Mouse (Mus musculus) spleen, embryonic (tissue): ENCODE results near the gene Angptl4.
"Not testable (repeated sequence)": the region's sequence is repeated elsewhere in the genome, so short reads cannot be mapped to it uniquely, and the experiment has no call there.

Experiments used
- CTCF ChIA-PET: fragments of 350-600 bp; sonication (Branson Sonifier 250); formaldehyde crosslinking; loops from one replicate; lab custom pipeline; 2022; lab: Charles Lee

Gene Angptl4

DNA sequence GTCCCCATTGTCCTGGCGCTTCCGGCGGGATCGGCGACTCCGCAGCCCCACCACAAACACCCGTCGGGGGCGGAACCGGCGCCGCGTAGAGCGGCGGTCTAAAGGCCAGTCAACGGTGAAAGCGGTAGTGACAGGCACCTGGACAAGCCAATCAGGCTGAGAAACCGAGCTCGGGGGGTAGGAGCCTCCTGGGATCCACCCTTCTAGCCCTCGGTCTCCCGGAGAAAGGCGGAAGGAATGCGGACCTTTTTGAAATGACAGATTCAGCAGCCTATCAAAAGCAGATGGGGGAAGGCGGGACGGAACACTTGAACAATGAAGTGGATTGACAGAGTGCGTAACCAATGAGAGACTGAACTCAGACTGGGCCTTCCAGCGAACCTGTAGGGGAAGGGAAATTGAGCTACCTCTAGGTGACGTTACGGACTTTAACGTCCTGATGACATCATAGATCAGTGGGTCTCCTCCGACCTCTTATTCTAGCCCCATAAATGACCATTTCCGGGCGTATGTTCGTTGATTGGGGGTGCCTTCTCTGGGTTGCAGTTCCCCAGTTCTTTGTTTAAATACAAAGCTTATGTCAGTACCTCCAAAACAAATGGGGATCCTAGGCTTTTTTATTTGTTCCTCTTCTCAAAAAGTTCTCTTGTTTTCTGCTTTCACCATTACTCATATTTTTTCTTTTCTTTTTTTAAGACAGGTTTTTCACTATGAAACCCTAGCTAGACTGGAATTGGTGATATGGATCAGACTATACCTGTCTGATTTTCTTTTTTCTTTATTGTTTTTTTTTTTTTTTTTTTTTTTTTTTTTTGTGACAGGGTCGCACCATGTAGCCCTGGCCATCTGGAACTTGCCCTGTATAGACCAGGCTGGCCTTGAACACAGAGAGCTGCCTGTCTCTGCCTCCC lies 21.1 kb downstream of the Angptl4 start, which contains the start of gene Rab11b:
TSS of gene Rab11b (minus strand) at position 276 of the 911 bp plus-strand sequence.
- CTCF ChIA-PET: interaction anchor here (0.6 to 1.0 kb wide), 5 partner anchors 9 to 672 kb away, joined by 3 to 7 read pairs (median 5); partner anchors contain the start of gene March2

DNA sequence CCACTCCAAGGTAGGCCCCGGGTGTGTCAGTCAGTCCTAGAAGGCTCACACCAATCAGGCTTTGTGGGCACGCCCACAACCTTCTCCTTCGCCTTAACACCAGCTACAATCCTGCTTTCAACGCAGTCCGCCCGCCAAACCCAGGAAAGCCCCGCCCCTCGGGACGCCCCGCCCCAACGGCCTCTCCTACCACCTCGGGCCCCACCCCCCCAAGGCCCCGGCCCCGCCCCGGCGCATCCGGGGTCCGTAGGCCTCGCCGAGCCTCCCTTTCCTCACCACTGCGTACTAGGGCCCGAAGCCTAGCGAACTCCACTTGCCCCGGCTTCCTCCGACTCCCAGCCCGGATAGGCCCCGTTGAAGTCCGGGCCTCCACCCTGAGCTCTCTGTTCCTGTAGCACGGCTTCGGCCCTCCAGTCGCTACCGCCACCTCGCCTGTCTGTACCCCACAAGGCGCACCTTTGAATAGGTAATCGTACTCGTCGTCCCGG lies 21.8 kb downstream of the Angptl4 start:
- CTCF ChIA-PET: interaction anchor here (1.0 kb wide), 1 partner anchor 10 kb away, joined by 6 read pairs; no protein-coding TSS in a partner anchor

DNA sequence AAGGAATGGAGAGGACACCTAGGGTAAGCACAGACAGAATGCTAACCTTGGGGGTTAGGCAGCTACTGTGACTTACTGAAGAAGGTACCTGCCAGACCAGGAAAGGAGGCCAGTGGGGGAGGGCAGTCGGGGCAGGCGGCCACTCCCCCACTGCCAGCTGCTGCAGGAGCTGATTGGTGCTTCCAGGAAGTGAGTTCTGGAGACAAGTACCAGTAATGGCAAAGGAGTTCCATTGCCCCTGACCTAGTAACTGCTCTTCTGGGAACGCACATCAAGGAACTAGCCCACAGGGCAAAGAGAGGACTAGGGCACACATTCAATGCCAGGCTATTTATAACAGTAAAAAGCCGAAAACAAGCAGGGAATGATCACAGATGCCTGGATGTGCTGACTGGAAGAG lies 24.4 kb downstream of the Angptl4 start:
- CTCF ChIA-PET: no interaction called here

DNA sequence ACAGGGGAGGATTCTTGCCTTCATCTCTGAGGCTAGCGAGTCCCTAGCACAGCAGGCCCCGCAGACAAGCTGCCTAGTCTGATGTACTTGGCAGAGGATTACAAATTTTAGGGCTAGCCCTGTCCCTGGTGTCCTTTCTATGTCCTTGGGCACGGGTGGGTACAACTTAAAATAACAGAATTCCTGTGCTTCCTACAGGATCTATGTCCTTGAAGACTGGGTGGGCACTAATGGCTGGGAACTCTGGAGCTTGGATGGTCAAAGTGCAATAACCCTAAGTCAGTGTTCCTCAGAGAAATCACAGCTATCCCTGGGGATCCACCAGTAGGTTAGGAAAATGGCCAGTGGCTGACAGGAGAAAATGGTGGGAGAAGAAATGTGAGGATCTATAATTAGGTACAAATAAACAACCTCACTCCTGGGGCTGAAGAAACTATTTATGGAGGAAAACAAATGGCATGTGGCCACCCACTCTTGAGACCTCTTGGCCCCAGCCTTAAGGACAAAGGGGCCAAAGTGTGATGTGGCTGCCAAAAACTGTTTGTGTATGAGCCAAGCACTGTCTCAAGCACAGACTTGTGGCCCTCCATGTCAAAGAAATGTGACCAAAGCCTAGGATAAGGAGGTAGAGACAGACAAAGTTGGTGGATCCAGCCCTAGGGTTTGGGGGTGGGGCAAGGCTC lies 25.4 kb downstream of the Angptl4 start:
- CTCF ChIA-PET: no interaction called here

DNA sequence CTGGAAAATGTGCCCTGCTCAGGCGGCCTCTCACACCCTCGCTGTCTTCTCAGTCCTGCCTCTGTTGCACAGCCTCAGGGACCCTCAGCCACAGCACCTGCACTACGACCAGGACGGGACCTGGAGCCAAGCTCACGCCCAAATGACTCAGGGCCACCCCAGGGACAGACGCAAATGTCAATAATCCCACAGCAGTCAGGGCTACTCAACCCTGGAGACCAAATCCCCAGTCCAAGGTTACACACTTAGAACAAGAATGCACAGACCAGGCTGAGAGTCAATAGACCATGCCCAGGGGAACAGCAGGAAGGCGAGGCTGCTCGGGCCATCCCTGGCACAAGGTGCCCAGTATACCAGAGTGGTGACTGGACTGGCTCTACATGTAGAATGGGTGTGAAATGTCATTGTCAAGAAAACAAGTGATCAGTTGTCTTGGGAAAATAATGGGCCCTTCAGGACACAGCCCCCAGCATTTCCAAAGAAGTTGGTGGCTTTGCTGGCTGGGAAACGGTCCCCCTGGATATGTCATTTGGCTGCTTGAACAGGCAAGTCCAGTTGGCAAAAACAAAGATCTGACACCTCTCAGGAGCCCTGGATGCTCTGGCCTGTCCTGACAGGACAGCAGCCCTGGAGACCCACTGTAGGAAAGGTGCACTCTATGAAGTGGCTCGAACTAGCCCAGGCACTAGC lies 26.1 kb downstream of the Angptl4 start:
- CTCF ChIA-PET: no interaction called here

DNA sequence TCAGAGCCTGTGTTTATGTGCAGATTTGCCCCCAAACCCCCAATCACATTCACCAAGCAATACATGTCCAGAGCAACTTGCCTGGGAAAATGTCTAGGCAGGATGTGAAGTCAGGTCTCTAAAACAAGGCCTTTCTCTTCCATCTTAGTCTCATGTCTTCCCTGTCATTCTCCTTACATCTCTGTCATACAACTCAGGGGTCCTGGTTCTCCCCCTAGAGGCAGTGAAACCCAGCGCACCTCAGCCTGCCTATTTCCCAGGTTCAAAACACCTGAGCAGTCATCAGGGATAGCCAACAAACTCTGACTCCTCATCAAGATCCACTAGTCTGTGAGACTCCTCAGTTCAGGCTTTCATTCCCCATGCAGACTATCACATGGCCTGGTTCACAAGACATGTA lies 27.0 kb downstream of the Angptl4 start:
- CTCF ChIA-PET: no interaction called here

DNA sequence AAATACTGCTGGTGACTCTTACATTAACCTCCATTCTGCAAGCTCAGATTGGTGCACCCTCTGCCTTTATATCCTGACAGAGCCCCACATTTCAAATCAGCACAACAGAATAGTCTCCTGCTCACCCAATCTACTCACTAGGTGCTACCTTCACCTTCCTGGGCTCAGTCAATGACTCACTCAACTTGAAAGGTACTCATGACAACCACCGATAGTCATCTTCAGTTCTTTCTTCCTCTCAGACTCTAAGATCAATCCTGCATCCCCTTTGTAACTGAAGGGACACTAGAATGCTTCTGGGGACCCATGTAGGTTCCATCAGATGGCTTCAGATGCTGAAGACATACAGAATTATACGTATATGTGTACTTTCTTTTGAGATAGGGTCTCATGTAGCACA lies 29.3 kb downstream of the Angptl4 start:
- CTCF ChIA-PET: interaction anchor here (0.5 kb wide), 2 partner anchors 172 to 304 kb away, joined by 4 read pairs; no protein-coding TSS in a partner anchor

DNA sequence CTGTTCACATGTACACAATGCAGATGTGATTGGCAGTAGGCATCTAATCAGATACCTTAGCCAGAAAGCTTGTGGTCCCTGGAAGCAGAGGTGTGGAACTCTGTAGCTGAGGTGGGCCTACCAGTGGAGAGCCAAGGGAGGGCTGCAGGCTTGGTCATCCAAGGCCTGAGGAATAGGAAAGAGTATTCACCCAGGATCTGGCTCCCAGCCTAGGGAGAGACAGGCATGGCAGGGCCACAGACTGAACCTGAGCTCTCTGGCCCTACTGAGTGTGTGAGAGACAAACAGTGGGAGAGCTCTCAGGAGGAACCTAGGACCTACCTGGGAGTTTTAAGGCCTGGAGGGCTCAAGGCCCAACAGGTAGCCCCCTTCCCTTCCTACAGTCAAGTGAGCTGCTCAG lies 30.4 kb downstream of the Angptl4 start:
- CTCF ChIA-PET: no interaction called here

DNA sequence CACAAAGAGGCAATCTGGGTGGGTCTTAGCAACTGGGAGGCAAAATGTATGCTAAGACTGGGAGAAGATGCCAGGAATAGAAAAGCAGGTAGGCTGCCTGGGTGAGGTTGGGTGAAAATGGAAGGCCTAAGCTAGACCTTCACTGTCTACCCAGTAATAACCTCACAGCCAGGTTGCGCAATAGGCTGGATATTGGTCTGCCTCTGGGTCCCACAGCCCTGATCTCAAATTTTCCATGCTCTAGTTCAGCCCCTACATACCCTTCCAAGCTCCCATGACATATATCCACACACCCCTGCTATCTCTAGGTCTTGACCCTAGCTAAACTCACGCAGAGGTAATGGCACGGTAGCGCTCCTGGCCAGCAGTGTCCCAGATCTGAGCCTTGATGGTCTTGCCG lies 32.2 kb downstream of the Angptl4 start:
- CTCF ChIA-PET: no interaction called here

DNA sequence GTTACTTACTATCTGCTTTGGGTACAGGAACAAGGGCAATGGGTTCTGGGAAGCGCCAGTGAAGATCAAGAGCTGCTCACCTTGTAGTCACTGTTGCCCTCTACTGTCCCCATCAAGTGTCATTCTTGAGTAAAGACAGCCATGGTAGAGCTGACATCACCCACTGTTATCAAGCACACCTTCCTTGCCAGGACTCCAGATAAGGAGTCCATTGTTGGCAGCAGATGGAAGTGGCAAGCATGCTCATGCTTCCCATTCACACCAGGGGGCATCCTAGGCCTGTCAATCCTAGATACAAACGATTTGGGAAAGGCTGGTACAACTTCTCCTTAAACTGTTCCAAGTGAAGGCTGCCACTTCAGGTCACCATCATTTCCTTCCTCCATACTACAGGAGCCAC lies 35.6 kb downstream of the Angptl4 start:
- CTCF ChIA-PET: no interaction called here

DNA sequence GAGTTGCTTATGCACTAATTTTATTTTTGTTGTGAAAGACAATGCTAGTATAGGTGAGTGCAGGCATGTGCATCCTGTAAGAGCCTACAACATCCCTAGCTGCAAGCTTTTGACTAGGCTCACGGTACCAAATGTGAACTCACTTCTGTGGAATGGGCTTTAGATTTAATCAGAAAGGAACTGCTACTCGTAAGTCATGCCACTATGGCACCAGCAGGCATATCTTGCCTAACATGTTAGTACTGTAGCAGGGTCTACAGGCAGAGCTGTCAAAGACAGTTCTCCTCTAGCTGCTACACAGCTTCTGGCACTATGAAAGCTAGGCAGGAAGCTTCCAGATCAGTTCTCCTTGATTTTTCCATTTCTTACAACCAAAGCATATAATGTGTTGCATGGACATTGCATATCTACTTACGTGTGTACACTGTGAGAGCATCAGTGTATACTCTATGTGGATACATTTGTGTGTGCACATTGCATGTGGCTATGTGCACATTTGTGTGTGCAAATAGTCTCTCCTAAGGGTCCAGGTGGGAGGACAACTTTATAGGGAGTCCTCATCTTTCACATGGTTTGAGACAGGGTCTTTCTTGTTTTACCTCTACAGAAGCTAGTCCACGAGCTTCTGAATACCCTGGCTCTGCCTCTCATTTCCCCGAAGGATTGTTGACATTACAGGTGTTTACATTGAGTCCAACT lies 36.8 kb downstream of the Angptl4 start:
- CTCF ChIA-PET: interaction anchor here (0.6 kb wide), 2 partner anchors 31 to 834 kb away, joined by 4 to 13 read pairs; no protein-coding TSS in a partner anchor

DNA sequence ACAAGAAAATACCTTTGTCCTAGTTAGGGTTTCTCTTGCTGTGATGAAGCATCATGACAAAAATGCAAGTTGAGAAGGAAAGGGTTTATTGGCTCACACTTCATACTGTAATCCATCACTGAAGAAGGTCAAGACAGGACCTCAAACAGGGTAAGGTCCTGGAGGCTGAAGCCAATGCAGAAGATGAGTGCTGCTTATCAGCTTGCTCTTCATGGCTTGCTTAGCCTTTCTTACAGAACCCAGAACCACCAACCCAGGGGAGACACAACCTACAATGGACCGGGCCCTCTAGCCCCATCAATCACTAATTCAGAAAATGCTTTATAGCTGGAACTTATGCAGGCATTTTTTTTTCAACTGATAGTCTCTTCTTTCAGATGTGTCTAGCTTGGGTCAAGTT lies 39.2 kb downstream of the Angptl4 start:
- CTCF ChIA-PET: no interaction called here

DNA sequence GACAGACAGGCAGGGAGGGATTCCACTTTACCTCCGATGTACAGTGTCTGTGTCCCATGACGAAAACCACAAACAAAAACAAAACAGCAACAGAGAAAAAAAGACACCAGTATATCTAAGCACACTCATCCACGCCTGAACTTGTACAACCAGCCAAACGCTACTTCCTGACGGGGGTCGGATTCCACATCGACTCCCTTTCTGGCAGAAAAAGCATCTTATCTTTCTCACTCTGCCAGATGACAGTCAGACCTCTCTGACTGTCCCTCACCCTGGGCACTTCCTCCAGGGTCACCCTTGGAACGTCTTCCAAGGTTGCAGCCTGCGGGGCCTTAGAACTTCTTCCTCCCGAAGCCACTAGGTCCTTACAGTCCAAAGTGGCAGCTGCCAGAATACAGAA lies 48.1 kb downstream of the Angptl4 start:
- CTCF ChIA-PET: not testable (repeated sequence)

DNA sequence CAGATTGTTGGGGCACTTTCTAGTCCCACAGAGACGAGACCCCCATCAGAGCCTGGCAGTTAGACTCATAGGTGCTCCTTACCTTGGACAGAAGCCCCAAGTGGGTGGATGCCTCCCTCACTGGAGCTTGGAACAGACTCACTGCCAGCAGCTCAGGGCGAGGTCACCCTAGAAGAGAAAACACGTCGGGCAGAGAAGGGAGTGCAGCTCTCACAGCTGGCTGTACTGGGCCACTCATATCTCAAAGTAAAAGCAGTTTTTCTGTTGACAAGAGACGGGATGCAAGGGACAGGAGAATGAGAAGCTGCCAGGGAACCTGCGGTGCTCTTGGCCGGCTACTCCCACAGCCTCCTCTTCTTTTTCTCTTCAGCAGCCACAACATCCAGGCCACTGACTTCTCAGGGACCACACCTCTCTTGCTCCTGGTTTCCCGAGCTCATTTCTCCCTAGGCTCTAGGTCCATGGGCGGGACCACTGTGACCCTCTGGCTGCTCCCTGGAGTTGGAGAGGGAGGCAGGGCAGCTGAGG lies 49.0 kb downstream of the Angptl4 start:
- CTCF ChIA-PET: not testable (repeated sequence)

DNA sequence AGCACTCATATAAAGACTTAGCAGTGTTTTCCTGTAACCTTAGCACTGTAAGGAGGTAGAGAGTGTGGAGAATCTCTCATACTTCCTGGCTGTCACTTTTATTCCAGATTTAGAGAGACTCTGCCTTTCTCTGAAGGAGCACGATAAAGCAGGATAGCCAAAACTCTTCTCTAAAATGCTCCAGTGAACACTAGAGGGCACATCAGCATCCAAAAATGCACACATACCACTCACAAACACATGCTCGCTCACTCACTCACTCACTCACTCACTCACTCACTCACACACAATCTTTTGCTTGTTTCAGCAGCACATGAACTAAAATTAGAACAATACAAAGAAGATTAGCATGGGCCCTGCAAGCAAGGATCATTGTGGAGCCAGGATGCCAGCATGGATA lies 52.4 kb downstream of the Angptl4 start:
- CTCF ChIA-PET: no interaction called here

DNA sequence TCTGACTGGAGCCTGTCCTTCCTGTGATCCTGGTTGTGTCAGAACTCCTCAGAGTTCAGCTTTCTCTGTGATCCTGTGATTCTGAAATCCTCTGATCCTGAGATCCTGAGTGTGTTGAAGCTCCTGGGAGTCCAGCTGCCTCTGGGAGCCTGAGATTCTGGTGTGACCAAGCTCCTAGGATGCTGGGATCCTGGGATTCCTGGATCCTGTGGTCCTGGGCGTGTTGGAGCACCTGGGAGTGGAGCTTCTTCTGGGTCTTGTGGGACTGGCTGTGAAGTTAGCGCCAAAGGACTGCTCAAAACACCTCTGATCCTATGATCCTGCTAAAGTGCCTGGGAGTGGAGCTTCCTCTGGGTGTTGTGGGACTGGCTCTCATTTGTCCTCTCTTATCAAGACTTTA lies 53.2 kb downstream of the Angptl4 start:
- CTCF ChIA-PET: no interaction called here
